Mouse (Mus musculus): ENCODE results near the gene Plekhg2. TPM values are rescaled to one million over a fixed set of nuclear protein-coding genes. Genes with fewer than 3 reads are reported as not detected.

Plekhg2 gene
- polyA plus RNA-seq, 1 experiment from 2014 or later: 35.8 TPM

DNA sequence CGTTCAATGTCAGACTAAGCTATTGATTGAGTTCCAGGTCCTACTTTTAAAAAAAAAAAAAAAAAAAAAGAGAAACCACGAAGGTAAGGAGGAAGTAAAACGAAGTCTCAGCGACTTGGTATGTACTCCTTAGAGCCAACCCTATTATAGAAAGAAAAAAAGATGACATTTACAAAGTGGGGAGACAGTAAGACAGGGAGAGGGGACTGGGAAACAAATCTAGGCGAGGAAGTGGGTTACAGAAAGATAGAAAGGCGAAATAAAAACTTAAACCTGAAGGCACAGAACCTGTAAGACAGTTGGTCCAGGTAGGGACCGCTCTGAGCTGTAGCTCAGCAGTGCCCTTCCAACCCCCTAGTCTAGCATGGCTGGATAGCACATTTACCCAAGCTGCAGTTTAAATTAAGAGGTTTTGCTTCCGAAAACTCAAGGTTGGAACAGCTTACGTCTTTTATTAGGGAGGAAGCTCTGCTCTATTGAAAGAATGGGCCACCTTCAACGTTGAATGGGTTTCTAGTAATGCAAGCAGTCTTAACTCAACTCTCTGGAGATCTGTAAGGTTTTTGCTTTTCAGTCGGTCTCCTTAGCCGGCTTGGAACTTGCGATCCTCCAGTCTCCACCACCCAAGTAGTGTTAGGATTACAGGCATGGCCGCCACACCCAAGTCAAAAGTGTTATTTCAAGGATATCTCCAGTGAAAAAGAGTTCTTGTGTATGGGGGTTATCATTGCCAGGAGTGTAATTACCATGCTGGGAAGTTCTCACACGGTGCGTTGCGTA lies 8.0 kb upstream of the Plekhg2 start, which contains the start of gene Zfp36:
TSS of gene Zfp36 (minus strand) at position 17 of the 780 bp plus-strand sequence.
- no peak for ATAC-seq (replicated peaks; ENCODE audit: extremely low read depth, insufficient read depth, low FRiP score)
- H3K9me3 ChIP-seq (replicated peaks; ENCODE audit: control insufficient read depth, low read length): no peaks in the 10 kb centered on the region

GRCm38 (mm10) chr7:28378769-28379651 lies 6.6 kb upstream of the Plekhg2 start:
- WGBS: under 1% methylated on average over 53 of the region's 53 CpGs
- peak; percentile 50 for ATAC-seq (replicated peaks; ENCODE audit: extremely low read depth, insufficient read depth, low FRiP score)
- H3K9ac ChIP-seq (ENCODE audit: low read length): peak overlapping the region; percentile 92

More for the DNA sequence above, 8.0 kb upstream of the Plekhg2 start, which contains the start of gene Zfp36:
- H3K4me1 ChIP-seq (ENCODE audit: control insufficient read depth, insufficient read depth, low read length): peaks cover 63% of the 10 kb centered on the region
- peak within 1 kb of the TSS; percentile 93 for H3K4me2 ChIP-seq (ENCODE audit: low read depth, low read length)
- H3K27ac ChIP-seq (ENCODE audit: low read length): peak within 1 kb of the TSS; percentile 97
- H3K9ac ChIP-seq (ENCODE audit: low read length): peak within 1 kb of the TSS; percentile 92
- 44% methylated on average over 17 of the region's 17 CpGs for WGBS
- 0 out of 2 replicates have a peak, but pooled peaks cover 4% of the 10 kb centered on the region for H3K36me3 ChIP-seq (ENCODE audit: control insufficient read depth, insufficient read depth)
- peak within 1 kb of the TSS; percentile 81 for H3K4me3 ChIP-seq (ENCODE audit: low read length)
- no peaks in the 10 kb centered on the region for H3K27me3 ChIP-seq (ENCODE audit: control insufficient read depth, insufficient read depth, low read length)

DNA sequence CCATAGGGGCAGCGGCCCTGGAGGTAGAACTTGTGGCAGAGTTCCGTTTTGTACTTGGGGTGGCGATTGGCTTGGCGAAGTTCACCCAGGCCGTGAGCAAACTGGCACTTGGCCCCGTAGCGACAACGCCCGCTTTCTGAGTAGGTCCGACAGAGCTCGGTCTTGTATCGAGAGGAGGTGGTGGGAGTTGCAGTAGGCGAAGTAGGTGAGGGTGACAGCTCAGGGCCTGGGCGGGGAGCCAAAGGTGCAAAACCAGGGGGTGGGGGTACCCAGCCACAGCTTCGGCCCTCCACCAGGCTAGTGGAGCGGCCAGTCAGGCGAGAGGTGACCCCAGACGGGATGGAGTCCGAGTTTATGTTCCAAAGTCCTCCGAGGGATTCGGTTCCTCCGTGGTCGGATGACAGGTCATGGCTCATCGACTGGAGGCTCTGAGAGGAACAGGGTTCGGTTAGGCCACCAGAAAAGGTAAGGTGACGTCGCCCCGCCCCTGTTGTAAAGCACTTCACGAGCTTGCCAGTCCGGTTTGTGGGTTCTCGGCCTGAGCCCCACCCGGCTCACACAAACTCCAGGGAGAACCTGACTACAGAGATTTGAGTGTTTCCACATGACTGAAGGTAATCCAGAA lies 5.8 kb upstream of the Plekhg2 start:
- no peak for ATAC-seq (replicated peaks; ENCODE audit: extremely low read depth, insufficient read depth, low FRiP score)
- WGBS: 19% methylated on average over 32 of the region's 32 CpGs
- peaks cover 62% of the 10 kb centered on the region for H3K4me1 ChIP-seq (ENCODE audit: control insufficient read depth, insufficient read depth, low read length)

More at GRCm38 (mm10) chr7:28378769-28379651, 6.6 kb upstream of the Plekhg2 start:
- no peaks in the 10 kb centered on the region for H3K27me3 ChIP-seq (ENCODE audit: control insufficient read depth, insufficient read depth, low read length)
- H3K4me3 ChIP-seq (ENCODE audit: low read length): peak overlapping the region; percentile 81
- H3K36me3 ChIP-seq (ENCODE audit: control insufficient read depth, insufficient read depth): 0 out of 2 replicates have a peak, but pooled peaks cover 3% of the 10 kb centered on the region
- peaks cover 68% of the 10 kb centered on the region for H3K4me1 ChIP-seq (ENCODE audit: control insufficient read depth, insufficient read depth, low read length)
- H3K9me3 ChIP-seq (replicated peaks; ENCODE audit: control insufficient read depth, low read length): no peaks in the 10 kb centered on the region
- peak overlapping the region; percentile 93 for H3K4me2 ChIP-seq (ENCODE audit: low read depth, low read length)
- H3K27ac ChIP-seq (ENCODE audit: low read length): peak overlapping the region; percentile 97

GRCm38 (mm10) chr7:28377190-28378065 lies 5.0 kb upstream of the Plekhg2 start:
- Histone ChIP-seq H3K36me3 (ENCODE audit: control insufficient read depth, insufficient read depth) (0 out of 2 replicates have a peak, but pooled peaks cover 3% of the 10 kb centered on the region), H3K4me2 (ENCODE audit: low read depth, low read length) (peak overlapping the region; percentile 93), H3K27ac (ENCODE audit: low read length) (peak overlapping the region; percentile 97), H3K4me3 (ENCODE audit: low read length) (peak overlapping the region; percentile 81), H3K9ac (ENCODE audit: low read length) (peak overlapping the region; percentile 92), H3K27me3 (ENCODE audit: control insufficient read depth, insufficient read depth, low read length) (no peaks in the 10 kb centered on the region), H3K9me3 (replicated peaks; ENCODE audit: control insufficient read depth, low read length) (no peaks in the 10 kb centered on the region), H3K4me1 (ENCODE audit: control insufficient read depth, insufficient read depth, low read length) (peaks cover 55% of the 10 kb centered on the region)
- WGBS: 55% methylated on average over 18 of the region's 18 CpGs
- ATAC-seq (replicated peaks; ENCODE audit: extremely low read depth, insufficient read depth, low FRiP score): no peak

More for the DNA sequence above, 5.8 kb upstream of the Plekhg2 start:
- Histone ChIP-seq H3K4me2 (ENCODE audit: low read depth, low read length) (peak overlapping the region; percentile 93), H3K9ac (ENCODE audit: low read length) (peak overlapping the region; percentile 92), H3K36me3 (ENCODE audit: control insufficient read depth, insufficient read depth) (0 out of 2 replicates have a peak, but pooled peaks cover 3% of the 10 kb centered on the region), H3K4me3 (ENCODE audit: low read length) (peak overlapping the region; percentile 81), H3K9me3 (replicated peaks; ENCODE audit: control insufficient read depth, low read length) (no peaks in the 10 kb centered on the region), H3K27ac (ENCODE audit: low read length) (peak overlapping the region; percentile 97), H3K27me3 (ENCODE audit: control insufficient read depth, insufficient read depth, low read length) (no peaks in the 10 kb centered on the region)

- Histone ChIP-seq H3K27me3 (ENCODE audit: control insufficient read depth, insufficient read depth, low read length) (no peaks in the 10 kb centered on the region), H3K36me3 (ENCODE audit: control insufficient read depth, insufficient read depth) (0 out of 2 replicates have a peak, but pooled peaks cover 3% of the 10 kb centered on the region), H3K9me3 (replicated peaks; ENCODE audit: control insufficient read depth, low read length) (no peaks in the 10 kb centered on the region), H3K4me2 (ENCODE audit: low read depth, low read length) (peak overlapping the region; percentile 93), H3K4me3 (ENCODE audit: low read length) (peak overlapping the region; percentile 81), H3K27ac (ENCODE audit: low read length) (peak overlapping the region; percentile 100), H3K4me1 (ENCODE audit: control insufficient read depth, insufficient read depth, low read length) (peaks cover 45% of the 10 kb centered on the region), H3K9ac (ENCODE audit: low read length) (peak overlapping the region; percentile 92)
- ATAC-seq (replicated peaks; ENCODE audit: extremely low read depth, insufficient read depth, low FRiP score): no peak
- WGBS: 6% methylated on average over 30 of the region's 30 CpGs
Observed at GRCm38 (mm10) chr7:28376011-28376771, 3.8 kb upstream of the Plekhg2 start.

DNA sequence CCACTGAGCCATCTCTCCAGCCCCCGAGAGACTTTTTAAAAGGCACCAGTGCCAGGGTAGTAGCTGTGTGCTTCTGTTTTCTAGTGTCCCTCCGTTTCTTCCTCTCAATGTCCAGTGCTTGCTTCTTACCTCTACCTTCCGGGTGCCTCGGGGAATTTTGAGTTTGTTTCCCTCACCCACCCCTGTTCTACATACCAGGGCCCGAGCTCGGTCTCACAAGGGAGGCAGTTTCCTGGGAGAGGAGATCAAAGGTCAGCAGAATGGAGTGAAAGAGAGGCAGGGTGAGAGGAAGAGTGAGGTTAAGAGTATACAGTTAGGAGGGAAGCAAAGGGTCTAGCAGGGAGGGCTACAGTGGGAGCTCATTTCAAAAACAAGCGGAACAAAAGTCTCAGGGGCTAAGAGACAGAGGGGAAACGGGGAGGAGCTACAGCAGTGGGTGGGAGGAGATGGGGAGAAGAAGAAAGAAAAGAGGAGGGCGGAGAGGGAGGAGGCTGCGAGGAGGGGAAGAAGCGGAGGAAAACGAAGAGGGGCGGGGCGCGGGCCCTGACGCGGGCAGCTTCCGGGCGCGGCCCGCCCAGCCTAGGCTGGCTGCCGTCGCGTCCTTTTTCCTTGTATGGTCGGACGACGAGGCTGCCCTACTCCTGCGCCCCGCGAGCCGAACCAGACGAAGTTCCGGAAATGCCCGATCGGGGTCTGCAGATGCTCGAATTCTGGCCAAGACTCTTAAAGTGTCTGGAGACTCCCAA lies 3.0 kb upstream of the Plekhg2 start:
- Histone ChIP-seq H3K27ac (ENCODE audit: low read length) (peak overlapping the region; percentile 100), H3K4me3 (ENCODE audit: low read length) (peak overlapping the region; percentile 81), H3K9ac (ENCODE audit: low read length) (peak overlapping the region; percentile 92), H3K4me2 (ENCODE audit: low read depth, low read length) (peak overlapping the region; percentile 93), H3K27me3 (ENCODE audit: control insufficient read depth, insufficient read depth, low read length) (no peaks in the 10 kb centered on the region), H3K9me3 (replicated peaks; ENCODE audit: control insufficient read depth, low read length) (no peaks in the 10 kb centered on the region), H3K36me3 (ENCODE audit: control insufficient read depth, insufficient read depth) (0 out of 2 replicates have a peak, but pooled peaks cover 3% of the 10 kb centered on the region), H3K4me1 (ENCODE audit: control insufficient read depth, insufficient read depth, low read length) (peaks cover 45% of the 10 kb centered on the region)
- under 1% methylated on average over 35 of the region's 36 CpGs for WGBS
- ATAC-seq (replicated peaks; ENCODE audit: extremely low read depth, insufficient read depth, low FRiP score): peak; percentile 52

- Histone ChIP-seq H3K4me3 (ENCODE audit: low read length) (peak overlapping the region; percentile 81; the same call in 1 of the 2 replicates), H3K4me2 (ENCODE audit: low read depth, low read length) (peak overlapping the region; percentile 93; the same call in 1 of the 2 replicates), H3K27ac (ENCODE audit: low read length) (peak overlapping the region; percentile 100), H3K36me3 (ENCODE audit: control insufficient read depth, insufficient read depth) (0 out of 2 replicates have a peak, but pooled peaks cover 6% of the 10 kb centered on the region), H3K4me1 (ENCODE audit: control insufficient read depth, insufficient read depth, low read length) (peaks cover 44% of the 10 kb centered on the region), H3K27me3 (ENCODE audit: control insufficient read depth, insufficient read depth, low read length) (no peaks in the 10 kb centered on the region), H3K9ac (ENCODE audit: low read length) (no peak overlapping the region; the same call in 1 of the 2 replicates), H3K9me3 (replicated peaks; ENCODE audit: control insufficient read depth, low read length) (no peaks in the 10 kb centered on the region)
- WGBS: 77% methylated on average over 9 of the region's 10 CpGs
- no peak for ATAC-seq (replicated peaks; ENCODE audit: extremely low read depth, insufficient read depth, low FRiP score)
Observed at GRCm38 (mm10) chr7:28374647-28375046, 2.2 kb upstream of the Plekhg2 start.
